Comparison of ENCODE assay signal across 20 mouse cellular contexts in genomic region chr15:80920346-80920745, GRCm38 (mm10). TPM values are rescaled to one million over a fixed set of nuclear protein-coding genes. Genes with fewer than 3 reads are reported as not detected.
DNase-seq lines count a peak whose midpoint lies in the region.
"Had no signal": no experiment of that assay in that cellular context is flagged by ENCODE, and none has a peak within 500 bp of the region (broad histone marks: within the 10 kb centered on the region; RNA-seq: fewer than 3 reads in every experiment).

No protein-coding gene starts in this region.

- DNase-seq in heart, adult 11 months, result peak; percentile 58
- no peak for DNase-seq in heart, adult 8-10 months (ENCODE audit: low spot score)
- DNase-seq in ES-CJ7 (ENCODE audit: low read depth, low spot score), result peak; percentile 42
- peak; percentile 67 for DNase-seq in R1 (ENCODE audit: low read depth, low spot score)
- peak; percentile 41 for DNase-seq in ZHBTc4 (ENCODE audit: low read depth, low spot score)
- DNase-seq in right cerebral cortex, adult 2 months (ENCODE audit: low spot score in 2 of 2), result no peak
- DNase-seq in layer of hippocampus, adult 8-10 months (ENCODE audit: low spot score in 2 of 2), result no peak
- DNase-seq in right cerebral cortex, adult 18-20 months, result no peak
- DNase-seq: adrenal gland, adult 2 months; adrenal gland, adult 8-10 months; adrenal gland, postnatal 10 days; adrenal gland, postnatal 14 days; adrenal gland, postnatal 25 days; adrenal gland, postnatal 36 days; B cell, adult 2 months; cerebellum, adult 11 months; cerebellum, adult 11-12 months; cerebellum, adult 18-20 months; cerebellum, adult 2 months; cerebellum, adult 8-10 months had no signal

RNA-seq across cellular contexts. Expression of gene Adsl, which starts 27.9 kb away (rescaled TPM):
- 10 to 100 TPM; 73.6 to 84.8 (median 76.1) TPM for total RNA-seq in heart, adult 8-10 months (2022)
- total RNA-seq in layer of hippocampus, adult 8-10 months (2022), result 10 to 100 TPM; 24.8 to 31.2 (median 28.4) TPM

RNA-seq across cellular contexts. Expression of gene Sgsm3, which starts 57.2 kb away (rescaled TPM):
- total RNA-seq in heart, adult 8-10 months (2022), result 10 to 100 TPM; 11.0 to 14.6 (median 11.7) TPM
- total RNA-seq in layer of hippocampus, adult 8-10 months (2022), result 10 to 100 TPM; 72.3 to 87.1 (median 81.3) TPM

Comparison
In these comparisons a context has a peak if more than half of its experiments do, and no peak if none do; other contexts are left out.
1. DNase-seq: peak in heart, adult 11 months (single experiment), ES-CJ7 (single experiment), R1 (single experiment) and ZHBTc4 (single experiment); none in heart, adult 8-10 months (single experiment), right cerebral cortex, adult 2 months (0 of 2), layer of hippocampus, adult 8-10 months (0 of 2) and right cerebral cortex, adult 18-20 months (single experiment).
2. RNA of gene Sgsm3, which starts 57.2 kb away (total RNA-seq): 72.3 to 87.1 TPM in layer of hippocampus, adult 8-10 months; 11.0 to 14.6 TPM in heart, adult 8-10 months; every median in the first group is over 4 times any median in the second.